Mouse (Mus musculus) embryonic facial prominence, embryonic 12.5 days (tissue): ENCODE results near the gene Phactr1. TPM values are rescaled to one million over a fixed set of nuclear protein-coding genes. Genes with fewer than 3 reads are reported as not detected.

ENCODE experiments used
- ATAC-seq: fragments of 200-750 bp; cut with Nextera tagmentation; 2 replicates; pipeline ENCODE4 v1.8.0; 2017; ENCODE audit not compliant: insufficient number of reproducible peaks, insufficient read depth, low FRiP score, low TSS enrichment
- H3K27ac ChIP-seq: fragments of 300-500 bp; sonication (generic); 2 replicates; pipeline ENCODE4 v1.5.1; 2016; ENCODE audit warnings: mild to moderate bottlenecking
- H3K27me3 ChIP-seq: fragments of 300-500 bp; sonication (generic); 2 replicates; pipeline ENCODE4 v1.6.1; 2016; ENCODE audit warnings: mild to moderate bottlenecking, moderate library complexity
- H3K36me3 ChIP-seq: fragments of 300-500 bp; sonication (generic); 2 replicates; pipeline ENCODE4 v1.6.1; 2016; ENCODE audit warnings: mild to moderate bottlenecking
- H3K4me1 ChIP-seq: fragments of 300-500 bp; sonication (generic); 2 replicates; pipeline ENCODE4 v1.6.1; 2016
- H3K4me2 ChIP-seq: fragments of 300-500 bp; sonication (generic); replicated peaks from 2 replicates; pipeline ENCODE4 v1.6.1; 2016; ENCODE audit warnings: mild to moderate bottlenecking, moderate library complexity
- H3K4me3 ChIP-seq: fragments of 300-500 bp; sonication (generic); 2 replicates; pipeline ENCODE4 v1.5.1; 2016; ENCODE audit warnings: mild to moderate bottlenecking
- H3K9ac ChIP-seq: fragments of 300-500 bp; sonication (generic); 2 replicates; pipeline ENCODE4 v1.6.1; 2016; ENCODE audit warnings: mild to moderate bottlenecking, moderate library complexity
- H3K9me3 ChIP-seq: fragments of 300-500 bp; sonication (generic); 2 replicates; pipeline ENCODE4 v1.6.1; 2016; ENCODE audit warnings: mild to moderate bottlenecking, moderate library complexity
- WGBS: fragments of 180-500 bp; shearing (Covaris S2); methylation state at CpG from one replicate; pipeline ENCODE4 v1.1.7; 2016; 5-methylcytosine and 5-hydroxymethylcytosine counted together
- polyA plus RNA-seq: library from polyadenylated mRNA; unstranded; fragments of >200 nt; fragmentation: Nextera tagmentation; extraction: Ambion mirVana; gene quantifications from 2 replicates; pipeline ENCODE4 v1.2.1, GENCODE M21; 2016

The Phactr1 gene
- polyA plus RNA-seq, 1 experiment from 2014 or later, result 16.1 TPM

- H3K4me3 ChIP-seq, result no peak overlapping the region
- no peak overlapping the region for H3K9ac ChIP-seq
- H3K27ac ChIP-seq, result no peak overlapping the region
- H3K27me3 ChIP-seq, result no peaks in the 10 kb centered on the region
- no peaks in the 10 kb centered on the region for H3K36me3 ChIP-seq
- no peaks in the 10 kb centered on the region for H3K9me3 ChIP-seq
- no peak for ATAC-seq
- 58% methylated on average over 3 of the region's 3 CpGs for WGBS
- no peak overlapping the region for H3K4me2 ChIP-seq
- H3K4me1 ChIP-seq, result no peaks in the 10 kb centered on the region
Observed at GRCm38 (mm10) chr13:43011516-43011915, 331.1 kb downstream of the Phactr1 start.

DNA sequence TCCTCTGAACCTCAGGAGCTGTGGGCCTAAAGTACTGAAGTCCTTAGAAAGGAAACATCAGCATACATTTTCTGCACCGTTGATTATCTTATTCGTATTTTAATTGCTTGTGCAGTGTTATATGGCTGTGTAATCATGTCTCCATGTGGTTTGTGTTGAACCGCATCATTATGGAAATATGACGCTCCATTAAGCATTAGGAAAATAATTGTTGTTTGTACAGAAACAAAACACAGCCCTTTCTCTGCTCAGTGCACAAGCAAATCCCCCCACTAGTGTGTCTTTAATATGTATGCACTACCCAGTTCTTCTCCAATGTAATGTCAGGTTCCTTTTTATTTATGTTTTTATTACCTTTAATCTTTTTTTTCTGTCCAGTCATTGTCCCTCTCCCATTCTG is 333.6 kb downstream of the Phactr1 start:
- no peaks in the 10 kb centered on the region for H3K27me3 ChIP-seq
- no peak overlapping the region for H3K4me2 ChIP-seq
- WGBS, result 77% methylated on average over 4 of the region's 4 CpGs
- H3K27ac ChIP-seq, result no peak overlapping the region
- no peaks in the 10 kb centered on the region for H3K9me3 ChIP-seq
- H3K36me3 ChIP-seq, result no peaks in the 10 kb centered on the region
- H3K9ac ChIP-seq, result no peak overlapping the region
- no peaks in the 10 kb centered on the region for H3K4me1 ChIP-seq
- H3K4me3 ChIP-seq, result no peak overlapping the region
- no peak for ATAC-seq

- H3K36me3 ChIP-seq, result no peaks in the 10 kb centered on the region
- ATAC-seq, result no peak
- H3K4me2 ChIP-seq, result no peak overlapping the region
- no peaks in the 10 kb centered on the region for H3K9me3 ChIP-seq
- H3K9ac ChIP-seq, result no peak overlapping the region
- H3K27me3 ChIP-seq, result no peaks in the 10 kb centered on the region
- no peak overlapping the region for H3K27ac ChIP-seq
- 70% methylated on average over 6 of the region's 6 CpGs for WGBS
- H3K4me1 ChIP-seq, result no peaks in the 10 kb centered on the region
- H3K4me3 ChIP-seq, result no peak overlapping the region
Observed at GRCm38 (mm10) chr13:43015768-43016167, 335.3 kb downstream of the Phactr1 start.

DNA sequence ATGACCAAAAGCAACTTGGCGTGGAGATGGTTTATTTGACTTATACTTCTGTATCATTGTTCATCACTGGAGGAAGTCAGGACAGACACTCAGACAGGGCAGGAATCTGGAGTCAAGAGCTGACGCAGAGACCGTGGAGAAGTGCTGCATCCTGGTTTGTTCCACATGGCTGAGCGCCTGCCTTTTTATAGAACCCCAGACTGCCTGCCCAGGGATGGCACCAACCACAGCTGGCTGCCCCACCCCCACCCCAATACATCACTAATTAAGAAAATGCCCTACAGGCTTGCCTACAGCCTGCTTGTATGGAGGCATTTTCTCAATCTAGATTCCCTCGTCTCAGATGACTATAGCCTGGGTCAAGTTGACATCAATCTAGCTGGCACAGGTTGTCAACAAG is 338.4 kb downstream of the Phactr1 start:
- Histone ChIP-seq H3K27ac (no peak overlapping the region), H3K4me3 (no peak overlapping the region), H3K4me1 (no peaks in the 10 kb centered on the region), H3K27me3 (no peaks in the 10 kb centered on the region), H3K9ac (no peak overlapping the region), H3K9me3 (no peaks in the 10 kb centered on the region), H3K4me2 (no peak overlapping the region), H3K36me3 (no peaks in the 10 kb centered on the region)
- ATAC-seq, result no peak
- 73% methylated on average over 5 of the region's 5 CpGs for WGBS

DNA sequence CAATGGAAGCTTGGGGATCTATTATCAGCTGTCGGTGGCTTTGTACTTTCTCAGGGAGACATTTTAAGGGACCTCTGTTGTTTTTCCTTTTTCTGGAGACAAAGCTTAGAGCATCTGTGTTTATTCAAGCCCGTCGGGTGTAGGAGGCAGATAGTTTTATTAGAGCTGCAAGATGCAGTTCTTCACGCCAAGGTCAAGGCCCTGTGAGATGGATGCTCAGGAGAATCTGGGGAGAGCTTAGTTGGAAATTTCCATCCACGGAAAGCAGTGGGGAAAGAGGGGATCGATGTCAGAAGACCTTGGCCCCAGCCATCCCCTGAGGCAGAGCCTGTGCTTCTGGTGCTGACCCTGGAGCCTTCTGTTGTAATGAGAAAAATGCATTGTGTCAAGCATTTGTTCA is 340.6 kb downstream of the Phactr1 start:
- Histone ChIP-seq H3K27ac (no peak overlapping the region), H3K36me3 (no peaks in the 10 kb centered on the region), H3K9me3 (no peaks in the 10 kb centered on the region), H3K9ac (no peak overlapping the region), H3K4me2 (no peak overlapping the region), H3K4me3 (no peak overlapping the region), H3K27me3 (no peaks in the 10 kb centered on the region), H3K4me1 (no peaks in the 10 kb centered on the region)
- ATAC-seq, result no peak
- WGBS, result 75% methylated on average over 6 of the region's 6 CpGs

- Histone ChIP-seq H3K36me3 (no peaks in the 10 kb centered on the region), H3K4me1 (no peaks in the 10 kb centered on the region), H3K9me3 (no peaks in the 10 kb centered on the region), H3K4me3 (no peak overlapping the region), H3K9ac (no peak overlapping the region), H3K27ac (no peak overlapping the region), H3K27me3 (no peaks in the 10 kb centered on the region), H3K4me2 (no peak overlapping the region)
- WGBS, result 84% methylated on average over 5 of the region's 5 CpGs
- no peak for ATAC-seq
Observed at GRCm38 (mm10) chr13:43023005-43023404, 342.6 kb downstream of the Phactr1 start.

- H3K27ac ChIP-seq, result no peak overlapping the region
- no peaks in the 10 kb centered on the region for H3K9me3 ChIP-seq
- H3K4me2 ChIP-seq, result no peak overlapping the region
- 64% methylated on average over 1 of the region's 1 CpGs for WGBS
- ATAC-seq, result no peak
- no peaks in the 10 kb centered on the region for H3K4me1 ChIP-seq
- H3K27me3 ChIP-seq, result no peaks in the 10 kb centered on the region
- H3K36me3 ChIP-seq, result no peaks in the 10 kb centered on the region
- no peak overlapping the region for H3K4me3 ChIP-seq
- no peak overlapping the region for H3K9ac ChIP-seq
Observed at GRCm38 (mm10) chr13:43027568-43027967, 347.1 kb downstream of the Phactr1 start.

GRCm38 (mm10) chr13:43030222-43030621 is 349.8 kb downstream of the Phactr1 start:
- Histone ChIP-seq H3K36me3 (no peaks in the 10 kb centered on the region), H3K4me2 (no peak overlapping the region), H3K9ac (no peak overlapping the region), H3K9me3 (no peaks in the 10 kb centered on the region), H3K4me1 (no peaks in the 10 kb centered on the region), H3K27ac (no peak overlapping the region), H3K4me3 (no peak overlapping the region), H3K27me3 (no peaks in the 10 kb centered on the region)
- no peak for ATAC-seq
- 89% methylated on average over 2 of the region's 2 CpGs for WGBS

DNA sequence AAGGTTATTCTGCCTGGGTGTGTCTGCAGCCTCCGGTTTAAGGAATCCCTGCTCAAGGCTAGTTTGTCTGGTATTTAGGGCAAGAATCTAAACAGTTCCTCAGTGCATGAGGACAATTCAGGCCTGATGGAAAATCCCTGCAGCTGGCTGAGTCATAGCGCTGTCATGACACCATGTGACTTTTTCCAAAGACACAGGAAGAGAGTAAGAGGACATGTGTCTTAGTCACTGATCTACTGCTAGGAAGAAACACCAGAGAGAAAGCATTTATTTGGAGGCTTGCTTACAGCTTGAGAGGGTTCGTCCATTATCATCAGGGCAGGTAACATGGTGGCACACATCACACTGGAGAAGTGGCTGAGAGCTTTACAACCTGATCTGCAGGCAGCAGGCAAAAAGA is 352.0 kb downstream of the Phactr1 start:
- Histone ChIP-seq H3K4me3 (no peak overlapping the region), H3K27ac (no peak overlapping the region), H3K4me2 (no peak overlapping the region), H3K4me1 (no peaks in the 10 kb centered on the region), H3K9me3 (no peaks in the 10 kb centered on the region), H3K36me3 (no peaks in the 10 kb centered on the region), H3K9ac (no peak overlapping the region), H3K27me3 (no peaks in the 10 kb centered on the region)
- WGBS, result 91% methylated on average over 3 of the region's 3 CpGs
- ATAC-seq, result no peak

DNA sequence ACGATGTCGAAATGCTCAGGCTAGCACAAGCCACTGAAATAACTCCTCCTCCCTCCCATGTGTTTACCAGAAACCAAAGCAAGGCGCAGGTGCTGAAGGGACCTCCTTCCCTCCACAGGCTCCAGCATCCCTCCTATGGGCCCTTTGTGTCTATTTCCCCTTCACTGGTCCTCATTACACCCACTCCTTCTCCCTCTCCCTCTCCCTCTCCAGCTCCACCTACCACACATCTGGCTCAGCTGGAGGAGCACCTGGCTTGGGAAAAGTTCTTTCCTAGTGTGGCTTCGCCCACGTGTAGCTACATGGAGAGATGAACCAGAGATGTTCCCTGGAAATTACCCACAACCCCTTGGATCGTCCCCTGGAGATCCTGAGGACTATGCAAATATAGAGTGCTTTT is 356.1 kb downstream of the Phactr1 start:
- Histone ChIP-seq H3K4me2 (no peak overlapping the region), H3K36me3 (no peaks in the 10 kb centered on the region), H3K9ac (no peak overlapping the region), H3K9me3 (no peaks in the 10 kb centered on the region), H3K4me1 (no peaks in the 10 kb centered on the region), H3K27me3 (no peaks in the 10 kb centered on the region), H3K27ac (no peak overlapping the region), H3K4me3 (no peak overlapping the region)
- ATAC-seq, result no peak
- WGBS, result 74% methylated on average over 6 of the region's 6 CpGs

GRCm38 (mm10) chr13:43042766-43043165 is 362.3 kb downstream of the Phactr1 start:
- Histone ChIP-seq H3K4me2 (no peak overlapping the region), H3K9ac (no peak overlapping the region), H3K27me3 (no peaks in the 10 kb centered on the region), H3K27ac (no peak overlapping the region), H3K4me3 (no peak overlapping the region), H3K4me1 (no peaks in the 10 kb centered on the region), H3K9me3 (no peaks in the 10 kb centered on the region), H3K36me3 (no peaks in the 10 kb centered on the region)
- WGBS, result 63% methylated on average over 4 of the region's 4 CpGs
- no peak for ATAC-seq

- Histone ChIP-seq H3K27me3 (no peaks in the 10 kb centered on the region), H3K27ac (no peak overlapping the region), H3K4me3 (no peak overlapping the region), H3K9me3 (no peaks in the 10 kb centered on the region), H3K4me1 (no peaks in the 10 kb centered on the region), H3K4me2 (no peak overlapping the region), H3K36me3 (no peaks in the 10 kb centered on the region), H3K9ac (no peak overlapping the region)
- ATAC-seq, result no peak
- WGBS, result 71% methylated on average over 3 of the region's 3 CpGs
Observed at GRCm38 (mm10) chr13:43048553-43048952, 368.1 kb downstream of the Phactr1 start.

DNA sequence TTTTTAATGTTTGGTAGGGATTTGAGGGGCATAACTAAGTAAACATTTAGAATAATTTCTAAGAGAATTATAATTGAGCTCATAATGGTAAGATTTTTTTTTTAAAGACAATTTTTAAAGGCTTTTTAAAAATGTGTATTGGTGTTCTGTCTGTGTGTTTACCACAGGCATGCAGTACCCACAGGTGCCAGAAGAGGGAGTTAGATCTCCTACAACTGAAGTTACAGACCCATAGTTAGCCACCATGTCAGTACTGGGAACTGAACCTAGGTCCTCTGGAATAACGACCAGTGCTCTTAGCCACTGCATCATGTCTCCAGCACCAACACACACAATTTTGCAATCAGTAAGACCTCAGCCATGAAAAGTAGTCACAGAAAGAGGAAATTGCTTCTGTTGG is 372.8 kb downstream of the Phactr1 start:
- Histone ChIP-seq H3K27me3 (no peaks in the 10 kb centered on the region), H3K4me1 (no peaks in the 10 kb centered on the region), H3K9ac (no peak overlapping the region), H3K4me2 (no peak overlapping the region), H3K27ac (no peak overlapping the region), H3K9me3 (no peaks in the 10 kb centered on the region), H3K4me3 (no peak overlapping the region), H3K36me3 (no peaks in the 10 kb centered on the region)
- 95% methylated on average over 1 of the region's 1 CpGs for WGBS
- no peak for ATAC-seq
